Mouse (Mus musculus) neural tube, embryonic 10.5 days (tissue): Measurements from ENCODE around the gene Npnt.

Source experiments
- DNase-seq: peaks from one replicate; pipeline ENCODE4 v3.0.0-alpha.2; 2017; ENCODE audit warnings: low spot score; ENCODE audit errors: extremely low spot score

Npnt gene

GRCm38 (mm10) chr3:132858849-132859248 is 91.2 kb downstream of the Npnt start:
- no peak for DNase-seq

DNA sequence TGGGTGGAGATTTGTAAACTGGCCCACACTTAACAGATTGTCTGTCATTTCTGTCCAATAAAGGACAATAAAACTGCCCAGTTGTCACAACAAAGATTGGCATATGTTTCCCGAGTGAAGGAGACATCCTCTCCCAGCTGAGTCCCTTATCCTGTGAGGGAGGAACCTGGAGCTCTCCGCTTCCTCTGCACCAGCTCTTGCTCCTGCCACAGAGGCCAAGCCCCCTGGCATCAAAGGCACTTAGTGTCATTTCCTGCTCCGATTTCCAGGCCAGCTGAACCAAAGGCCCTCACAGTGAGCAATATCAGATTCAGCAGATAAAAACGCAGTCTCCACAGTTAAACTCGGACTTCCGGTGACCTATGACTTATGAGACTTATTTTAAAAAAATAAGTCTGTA is 93.4 kb downstream of the Npnt start:
- no peak for DNase-seq

GRCm38 (mm10) chr3:132855458-132856212 is 94.5 kb downstream of the Npnt start:
- DNase-seq: no peak

DNA sequence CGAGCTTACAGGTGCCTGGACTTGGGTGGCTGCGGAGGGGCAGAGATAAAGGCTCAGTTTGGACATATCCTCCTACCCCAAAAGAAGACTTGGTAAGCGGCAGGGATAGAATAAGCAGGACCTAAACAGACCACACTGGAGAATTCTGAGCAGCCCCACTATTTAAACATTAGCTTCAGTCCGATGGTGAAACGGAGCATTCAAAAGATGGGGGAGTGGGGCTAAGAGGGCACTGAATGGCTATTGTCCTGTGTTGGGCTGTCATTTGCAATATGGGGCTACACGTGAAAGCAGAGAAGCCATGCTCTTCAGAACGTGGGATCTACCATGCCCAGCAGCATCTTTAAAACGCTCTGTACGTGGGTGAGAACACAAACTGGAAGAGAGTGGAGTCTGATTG is 95.8 kb downstream of the Npnt start:
- DNase-seq: no peak

DNA sequence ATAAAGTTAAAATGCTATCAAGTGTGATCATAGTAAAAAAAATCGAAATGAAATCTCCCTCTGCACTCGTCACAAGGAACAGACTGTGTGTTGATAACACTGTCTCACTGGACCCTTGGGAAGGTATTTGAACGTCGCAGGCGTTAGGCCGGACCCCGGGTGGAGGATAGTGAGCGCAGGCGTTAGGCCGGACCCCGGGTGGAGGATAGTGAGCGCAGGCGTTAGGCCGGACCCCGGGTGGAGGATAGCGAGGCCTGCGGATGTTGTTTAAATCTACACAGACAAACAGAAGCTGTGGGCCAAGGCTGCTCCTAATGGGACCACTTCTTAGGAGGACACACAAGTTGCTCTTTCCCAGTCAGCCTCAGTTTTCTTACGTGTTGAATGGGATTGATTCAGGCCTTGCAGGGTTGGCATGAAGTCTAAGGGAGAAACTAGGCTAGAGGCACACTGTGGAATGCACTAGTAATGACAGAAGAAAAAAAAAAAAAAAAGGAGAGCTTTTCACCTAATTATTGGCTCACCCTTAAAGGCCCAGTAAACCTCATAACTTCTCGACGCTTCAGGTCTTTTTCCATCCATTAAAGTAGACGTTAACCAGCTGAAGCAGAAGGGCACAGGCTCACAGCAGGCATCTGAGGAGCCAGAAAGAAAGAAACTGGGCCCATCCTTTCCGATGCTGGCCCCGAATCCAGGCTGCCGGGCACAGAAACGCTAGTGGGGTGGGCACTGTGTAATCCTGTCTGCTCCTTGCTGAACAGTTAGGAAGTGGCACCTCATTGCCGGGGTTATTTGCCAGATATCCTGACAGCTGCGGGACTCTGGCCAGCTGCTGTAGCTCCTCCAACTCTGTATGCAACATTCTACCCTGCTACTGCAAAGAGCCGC is 98.0 kb downstream of the Npnt start:
- no peak for DNase-seq

GRCm38 (mm10) chr3:132851417-132851816 is 98.7 kb downstream of the Npnt start:
- DNase-seq: no peak

DNA sequence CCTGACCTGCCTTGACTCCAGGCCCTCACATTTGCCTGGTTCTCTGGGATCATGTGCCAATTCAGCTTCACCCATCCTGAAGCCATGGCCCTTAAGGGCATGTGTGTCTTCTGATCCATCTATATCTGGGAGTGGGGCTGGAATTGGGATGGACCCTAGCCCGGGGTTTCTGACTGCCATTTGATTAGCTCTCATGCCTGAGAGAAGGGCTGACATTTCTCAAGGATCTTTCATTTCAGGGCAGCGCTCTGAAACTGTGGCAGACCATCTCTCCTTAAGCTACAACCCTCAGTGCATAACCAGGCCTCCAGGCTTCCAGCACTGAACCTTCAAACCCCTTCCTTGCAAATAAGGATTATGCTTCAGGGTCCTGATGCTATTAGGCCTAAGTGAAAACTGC is 99.7 kb downstream of the Npnt start:
- no peak for DNase-seq

GRCm38 (mm10) chr3:132849669-132850068 is 100.4 kb downstream of the Npnt start:
- no peak for DNase-seq

DNA sequence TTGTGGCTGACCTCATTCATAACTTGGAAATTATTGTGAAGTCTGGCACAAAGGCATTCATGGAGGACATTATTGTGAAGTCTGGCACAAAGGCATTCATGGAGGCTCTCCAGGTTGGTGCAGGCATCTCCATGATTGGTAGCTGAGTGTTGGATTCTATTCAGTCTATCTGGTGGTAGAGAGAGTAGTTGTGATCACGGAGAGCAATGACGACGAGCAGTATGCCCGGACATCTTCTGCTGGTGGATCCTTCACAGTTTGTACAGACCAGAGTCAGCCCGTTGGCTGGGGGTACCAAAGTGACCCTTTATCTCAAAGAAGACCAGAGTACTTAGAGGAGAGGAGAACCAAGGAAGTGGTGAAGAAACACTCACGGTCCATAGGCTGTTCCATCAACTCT is 107.4 kb downstream of the Npnt start:
- DNase-seq: no peak

- DNase-seq: no peak
Observed at GRCm38 (mm10) chr3:132839516-132839915, 110.6 kb downstream of the Npnt start.

DNA sequence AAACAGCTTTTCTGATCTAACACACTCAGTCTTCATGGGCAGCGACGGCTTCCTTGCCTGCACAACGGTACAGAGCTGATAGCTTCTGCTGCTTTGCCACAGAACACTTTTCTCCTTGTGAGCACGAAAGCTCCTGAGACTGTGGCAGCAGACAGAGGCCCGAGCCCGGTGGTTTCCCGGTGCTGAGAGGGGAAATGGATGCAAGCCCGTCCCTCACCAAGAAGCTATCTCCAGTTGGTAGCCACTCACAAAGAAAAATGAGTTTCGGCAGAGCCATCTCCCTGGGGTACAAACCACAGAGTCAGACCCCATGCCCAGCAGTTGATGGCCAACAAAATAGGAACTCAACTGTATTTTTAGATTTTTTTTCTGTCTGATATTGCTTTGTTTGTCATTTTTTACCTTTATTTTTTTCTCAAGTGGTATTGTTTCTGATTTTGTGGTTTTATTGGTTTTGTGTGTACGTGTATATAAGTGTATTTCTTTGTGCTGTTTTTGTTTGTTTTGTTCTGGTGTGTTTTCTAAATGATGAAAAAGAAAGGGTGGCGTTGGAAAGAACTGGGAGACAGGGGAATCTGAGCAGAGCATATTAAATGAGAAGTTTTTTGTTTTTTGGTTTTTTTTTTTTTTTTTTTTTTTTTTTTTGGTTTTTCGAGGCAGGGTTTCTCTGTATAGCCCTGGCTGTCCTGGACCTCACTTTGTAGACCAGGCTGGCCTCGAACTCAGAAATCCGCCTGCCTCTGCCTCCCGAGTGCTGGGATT is 111.3 kb downstream of the Npnt start:
- DNase-seq: no peak

GRCm38 (mm10) chr3:132837134-132837533 is 113.0 kb downstream of the Npnt start:
- no peak for DNase-seq

DNA sequence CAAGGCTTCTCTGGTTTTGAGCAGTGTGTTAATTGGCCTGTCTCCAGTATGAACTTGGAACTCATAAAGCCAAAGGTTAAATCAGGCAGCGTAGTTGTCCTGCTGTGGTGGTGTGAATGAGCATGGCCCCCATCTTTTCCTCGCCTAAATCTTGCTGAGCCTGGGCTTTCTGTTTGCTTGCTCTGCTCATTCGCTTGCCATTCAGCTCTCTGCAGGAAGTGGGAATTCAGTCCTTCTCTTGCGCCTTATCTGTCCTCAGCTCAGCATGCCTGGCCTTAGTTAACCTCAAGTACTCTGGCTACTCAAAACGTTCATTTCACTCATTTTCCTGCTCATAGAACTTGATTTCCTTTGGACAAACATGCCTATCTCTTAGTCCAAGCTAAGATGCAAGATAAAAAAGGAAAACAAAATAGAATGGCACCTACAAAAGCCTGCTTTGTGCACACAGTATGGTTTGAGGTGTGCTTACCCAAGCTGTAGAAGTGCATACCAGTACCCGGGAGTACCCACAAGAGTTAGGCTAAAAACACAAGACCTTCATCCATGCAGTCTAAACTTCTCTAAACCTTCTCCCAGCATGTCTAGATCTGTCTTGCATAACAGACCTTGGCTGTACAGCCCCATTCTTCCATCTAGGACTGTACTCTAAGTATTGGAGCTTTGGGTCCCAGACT is 114.8 kb downstream of the Npnt start:
- DNase-seq: no peak
